Mouse (Mus musculus) left cerebral cortex, adult 8-10 months (tissue): ENCODE measurements around the gene Uvrag. TPM values are rescaled to one million over a fixed set of nuclear protein-coding genes. Genes with fewer than 3 reads are reported as not detected.

Experiments used
- DNase-seq, 2 experiments: peaks; one replicate each; pipeline ENCODE4 v3.0.0; 2022; ENCODE audit warnings: low spot score in 2 of 2
- total RNA-seq, 4 experiments: library from RNA; stranded (reverse); gene quantifications; 2 replicates each; pipeline ENCODE4 v1.2.4; 2022

The Uvrag gene
- total RNA-seq, 4 experiments from 2014 or later = 53.5 to 64.9 (median 54.4) TPM

- DNase-seq = no peak
Measured at GRCm38 (mm10) chr7:99025989-99026388, 115.0 kb downstream of the Uvrag start.

- DNase-seq = no peak
Measured at GRCm38 (mm10) chr7:99025265-99025664, 115.7 kb downstream of the Uvrag start.

GRCm38 (mm10) chr7:99024791-99025190 lies 116.2 kb downstream of the Uvrag start:
- no peak for DNase-seq

- DNase-seq = peak in 1 of 2 experiments; percentile 48
Measured at GRCm38 (mm10) chr7:99023931-99024330, 117.0 kb downstream of the Uvrag start.

- DNase-seq = no peak
Measured at GRCm38 (mm10) chr7:99021277-99021676, 119.7 kb downstream of the Uvrag start.

GRCm38 (mm10) chr7:99020353-99020752 lies 120.6 kb downstream of the Uvrag start:
- no peak for DNase-seq

GRCm38 (mm10) chr7:99017224-99017844 lies 123.6 kb downstream of the Uvrag start:
- no peak for DNase-seq

- no peak for DNase-seq
Measured at GRCm38 (mm10) chr7:99015914-99016313, 125.0 kb downstream of the Uvrag start.

GRCm38 (mm10) chr7:99015419-99015818 lies 125.5 kb downstream of the Uvrag start:
- DNase-seq = peak in 1 of 2 experiments; percentile 53

GRCm38 (mm10) chr7:99014620-99015019 lies 126.3 kb downstream of the Uvrag start:
- DNase-seq = no peak

GRCm38 (mm10) chr7:99007506-99008354 lies 133.2 kb downstream of the Uvrag start:
- no peak for DNase-seq

GRCm38 (mm10) chr7:99003231-99003630 lies 137.7 kb downstream of the Uvrag start:
- no peak for DNase-seq

GRCm38 (mm10) chr7:98998722-98999121 lies 142.2 kb downstream of the Uvrag start:
- no peak for DNase-seq

GRCm38 (mm10) chr7:98997760-98998159 lies 143.2 kb downstream of the Uvrag start:
- no peak for DNase-seq

- DNase-seq = no peak
Measured at GRCm38 (mm10) chr7:98996791-98997190, 144.2 kb downstream of the Uvrag start.

- no peak for DNase-seq
Measured at GRCm38 (mm10) chr7:98995126-98995727, 145.7 kb downstream of the Uvrag start.

- DNase-seq = no peak
Measured at GRCm38 (mm10) chr7:98994137-98994536, 146.8 kb downstream of the Uvrag start.

- DNase-seq = no peak
Measured at GRCm38 (mm10) chr7:98993395-98993794, 147.5 kb downstream of the Uvrag start.

- DNase-seq = no peak
Measured at GRCm38 (mm10) chr7:98991204-98991761, 149.7 kb downstream of the Uvrag start.

GRCm38 (mm10) chr7:98990510-98990909 lies 150.4 kb downstream of the Uvrag start:
- no peak for DNase-seq

- DNase-seq = no peak
Measured at GRCm38 (mm10) chr7:98986962-98987441, 153.9 kb downstream of the Uvrag start.

GRCm38 (mm10) chr7:98985935-98986334 lies 155.0 kb downstream of the Uvrag start:
- no peak for DNase-seq
